Mouse (Mus musculus): ENCODE measurements around the gene Slit3.

Gene Slit3

GRCm38 (mm10) chr11:35468847-35469246, 347.8 kb downstream of the Slit3 start:
- DNase-seq (ENCODE audit: low read depth) = no peak

GRCm38 (mm10) chr11:35469940-35470339, 348.9 kb downstream of the Slit3 start:
- no peak for DNase-seq (ENCODE audit: low read depth)

DNA sequence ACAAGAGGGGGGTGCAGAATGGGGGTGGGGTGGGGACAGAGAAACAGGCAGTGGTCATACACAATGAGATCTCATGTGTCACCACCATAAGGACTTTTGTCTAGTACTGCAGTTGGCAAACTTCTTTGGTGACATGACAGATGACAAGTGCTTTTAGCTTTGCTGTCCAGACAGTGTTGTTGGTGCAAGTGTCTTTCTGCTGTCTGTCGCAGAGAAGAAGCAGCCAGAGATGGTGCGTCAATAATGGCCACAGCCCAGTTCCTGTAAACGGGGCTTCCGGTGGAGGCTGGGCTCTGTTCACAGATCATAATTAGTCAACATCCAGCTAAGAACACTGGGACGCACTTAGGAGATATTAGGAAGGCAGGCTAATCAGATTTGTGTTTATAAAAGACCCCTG, 349.8 kb downstream of the Slit3 start:
- DNase-seq (ENCODE audit: low read depth) = no peak

GRCm38 (mm10) chr11:35472842-35473616, 352.0 kb downstream of the Slit3 start:
- no peak for DNase-seq (ENCODE audit: low read depth)

DNA sequence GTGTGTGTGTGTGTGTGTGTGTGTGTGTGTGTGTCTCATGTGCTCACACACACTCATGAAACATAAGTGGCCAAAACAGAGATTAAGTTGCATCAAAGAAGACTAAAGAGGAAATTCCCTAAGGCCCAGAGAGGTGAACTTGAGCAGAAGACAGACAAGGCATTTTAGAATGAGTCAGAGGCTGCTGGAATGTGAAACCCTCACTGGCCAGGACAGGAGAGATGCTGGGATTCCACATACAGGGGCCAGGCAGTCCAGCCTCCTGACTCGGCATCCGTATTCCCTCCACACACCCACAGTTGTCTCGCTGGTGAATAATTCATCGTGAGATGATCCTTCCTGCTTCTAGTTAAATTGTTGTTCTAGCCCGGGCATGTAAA, 352.6 kb downstream of the Slit3 start:
- DNase-seq (ENCODE audit: low read depth) = no peak

- DNase-seq (ENCODE audit: low read depth) = no peak
These were observed 359.1 kb downstream of the Slit3 start for GRCm38 (mm10) chr11:35480146-35480545.

DNA sequence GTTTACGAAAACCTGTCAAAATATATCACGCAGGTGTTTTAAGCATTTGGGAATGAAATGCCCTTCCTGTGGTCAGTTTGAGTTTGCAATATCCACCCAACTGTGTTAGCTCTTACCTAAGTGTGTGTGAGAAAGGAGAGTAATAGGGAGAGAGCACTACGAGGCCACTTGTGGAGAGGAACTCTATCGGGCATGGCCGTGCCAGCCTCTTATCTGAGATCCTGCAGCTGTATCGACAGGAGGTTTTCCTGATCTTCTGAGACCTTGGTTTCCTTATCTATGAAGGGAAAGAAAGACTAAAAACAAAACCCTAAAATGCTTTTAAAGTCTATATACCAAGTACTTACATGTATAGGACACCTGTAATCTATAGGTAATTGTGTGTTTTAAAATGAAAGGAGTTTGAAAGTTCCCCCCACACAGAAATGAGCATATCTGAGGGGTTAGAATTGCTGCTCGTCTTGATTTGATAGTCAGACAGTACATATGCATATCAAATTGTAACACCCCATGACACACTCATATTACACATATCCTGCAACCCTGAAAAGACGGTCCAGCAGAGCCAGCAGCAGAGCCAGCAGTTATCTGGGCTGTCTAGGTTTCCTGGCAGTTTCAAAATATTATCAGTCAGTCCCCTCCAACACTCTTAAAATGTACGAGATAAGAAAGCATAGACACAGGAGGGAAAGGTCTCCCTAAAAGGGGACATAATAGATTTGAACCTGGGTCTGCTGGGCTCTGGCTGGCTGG, 360.8 kb downstream of the Slit3 start:
- DNase-seq (ENCODE audit: low read depth) = peak; percentile 20

GRCm38 (mm10) chr11:35487966-35488365, 366.9 kb downstream of the Slit3 start:
- DNase-seq (ENCODE audit: low read depth) = no peak

DNA sequence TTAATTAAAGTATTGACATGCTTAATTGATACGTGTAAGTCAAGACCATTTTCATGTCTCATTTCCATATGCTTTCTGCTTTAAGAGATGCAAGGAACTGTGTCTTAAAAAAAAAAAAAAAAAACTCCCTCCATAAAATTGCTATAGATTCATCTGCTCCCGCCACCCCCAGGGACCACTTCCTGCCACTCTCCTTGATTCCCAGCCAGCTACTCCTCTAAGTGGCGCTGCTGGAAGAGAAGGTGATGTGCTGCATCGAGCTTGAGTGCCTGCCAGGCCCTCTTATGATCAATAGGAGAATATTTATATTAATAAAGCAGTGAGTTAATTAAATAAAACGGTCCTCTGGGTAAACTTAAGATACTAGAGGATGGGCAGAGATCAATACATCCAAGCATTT, 370.7 kb downstream of the Slit3 start:
- DNase-seq (ENCODE audit: low read depth) = no peak

DNA sequence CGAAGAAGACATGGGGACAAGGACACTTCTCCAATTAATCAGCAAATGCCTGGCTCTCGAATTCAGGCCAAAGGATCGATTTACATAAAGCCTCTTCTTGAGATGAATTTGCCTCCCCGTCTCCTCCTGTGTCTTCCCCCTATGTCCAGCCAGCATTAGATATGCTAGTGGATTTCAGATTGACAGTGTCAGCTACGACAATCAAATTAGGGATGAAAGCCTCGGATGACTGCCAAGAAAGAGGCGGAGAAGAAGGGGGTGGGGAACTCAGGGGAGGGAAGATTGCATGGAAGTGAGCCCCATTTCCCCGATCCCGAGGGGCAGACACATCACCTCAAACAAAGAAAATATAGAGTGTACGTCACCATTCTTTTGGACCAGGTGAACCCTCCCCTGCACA, 375.9 kb downstream of the Slit3 start:
- DNase-seq (ENCODE audit: low read depth) = no peak

DNA sequence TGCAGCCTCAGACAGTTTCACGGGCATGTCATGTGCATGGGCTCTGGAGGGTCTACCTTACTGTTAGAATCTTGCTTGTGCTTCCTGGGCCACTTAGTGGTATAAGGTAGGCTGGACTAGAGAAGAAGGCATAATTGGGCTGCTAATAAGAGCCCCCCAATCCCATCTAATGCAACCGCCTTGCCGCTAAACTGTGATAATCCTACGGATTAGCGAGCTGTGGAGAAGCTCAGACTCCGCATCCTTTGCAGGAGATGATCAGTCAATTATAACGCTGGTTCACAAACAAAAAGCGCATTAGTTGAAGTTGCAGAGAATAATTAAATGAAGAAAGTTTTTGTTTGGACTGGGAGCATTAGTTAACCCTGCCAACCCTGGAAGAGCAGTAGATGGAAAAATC, 376.9 kb downstream of the Slit3 start:
- DNase-seq (ENCODE audit: low read depth) = no peak

DNA sequence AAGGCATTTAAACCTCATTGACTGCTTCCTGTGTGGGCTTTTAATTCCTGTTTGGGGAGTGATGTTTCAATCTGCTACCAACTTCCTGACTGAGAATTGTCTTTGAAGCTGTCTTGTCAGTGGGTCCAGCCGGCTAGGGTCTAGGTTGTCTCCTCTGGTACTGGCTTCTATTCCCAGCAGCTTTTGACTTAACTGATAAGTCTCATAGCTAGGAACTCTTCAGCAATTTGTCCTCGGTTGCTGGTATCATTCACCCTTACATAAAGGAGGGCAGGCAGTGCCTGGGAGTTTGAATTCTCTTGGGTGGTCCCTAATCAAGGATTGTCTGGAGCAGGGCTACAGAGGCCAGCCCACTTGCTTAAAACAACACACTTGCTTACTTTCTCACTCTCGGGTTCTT, 381.1 kb downstream of the Slit3 start:
- no peak for DNase-seq (ENCODE audit: low read depth)

DNA sequence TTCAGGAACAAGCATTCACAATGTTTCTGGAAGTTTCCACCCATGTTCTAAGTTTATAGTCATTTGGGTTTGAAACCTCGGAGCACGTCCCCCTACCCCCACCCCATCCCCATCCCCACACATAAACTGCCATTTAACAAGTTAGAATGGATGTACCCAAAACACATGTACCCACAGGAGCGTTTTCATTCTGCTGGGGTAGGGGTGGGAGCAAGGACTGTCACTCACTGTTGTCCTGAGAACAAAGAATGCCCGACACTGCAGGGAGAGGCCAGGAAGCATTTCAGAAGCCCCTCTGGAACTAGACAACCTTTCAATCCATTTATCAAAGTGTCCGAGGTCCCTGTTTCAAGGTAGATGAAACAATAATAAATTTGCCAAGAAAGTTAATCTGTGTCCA, 383.0 kb downstream of the Slit3 start:
- DNase-seq (ENCODE audit: low read depth) = no peak

DNA sequence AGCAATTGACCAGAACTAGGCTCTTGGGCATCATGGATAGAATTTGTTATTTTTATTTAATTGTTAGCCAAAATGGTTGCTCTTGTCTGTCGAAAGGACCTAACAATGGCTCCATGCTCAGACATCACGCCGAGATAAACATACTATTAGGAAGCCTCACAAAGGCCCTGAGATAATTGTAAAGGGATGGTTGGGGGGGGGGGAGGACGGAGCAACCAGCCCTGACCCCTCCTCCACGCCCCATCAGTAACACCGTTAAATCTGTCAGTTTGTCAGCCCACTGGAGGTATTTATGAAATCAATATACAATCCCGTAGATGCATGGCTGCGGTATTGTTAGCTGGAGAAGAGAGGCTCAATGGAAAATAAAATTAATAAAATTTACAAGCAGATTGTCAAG, 383.9 kb downstream of the Slit3 start:
- no peak for DNase-seq (ENCODE audit: low read depth)

- no peak for DNase-seq (ENCODE audit: low read depth)
These were observed 384.3 kb downstream of the Slit3 start for GRCm38 (mm10) chr11:35505316-35505715.

GRCm38 (mm10) chr11:35505817-35506216, 384.8 kb downstream of the Slit3 start:
- DNase-seq (ENCODE audit: low read depth) = no peak

GRCm38 (mm10) chr11:35507781-35508390, 386.9 kb downstream of the Slit3 start:
- no peak for DNase-seq (ENCODE audit: low read depth)

DNA sequence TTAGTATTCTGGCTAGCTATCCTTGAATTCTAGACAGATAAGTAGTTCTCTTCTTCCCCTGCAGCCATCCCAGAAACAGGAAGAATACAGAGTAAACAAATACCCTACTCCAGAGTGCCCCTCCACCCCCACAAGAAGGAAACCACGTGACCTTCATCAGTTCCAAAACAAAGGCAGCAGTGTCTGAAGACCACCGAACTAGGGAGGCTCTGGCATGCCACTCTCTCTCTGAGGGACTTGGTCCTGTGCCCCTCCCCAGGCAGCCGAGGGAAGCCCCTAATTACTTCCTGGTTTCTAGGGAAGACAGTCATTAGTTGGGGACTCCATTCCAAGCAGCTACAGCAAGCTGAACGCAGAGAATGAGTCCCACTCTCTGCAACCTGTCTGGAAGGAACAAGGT, 391.7 kb downstream of the Slit3 start:
- no peak for DNase-seq (ENCODE audit: low read depth)

- no peak for DNase-seq (ENCODE audit: low read depth)
These were observed 392.3 kb downstream of the Slit3 start for GRCm38 (mm10) chr11:35513343-35513742.

- no peak for DNase-seq (ENCODE audit: low read depth)
These were observed 401.9 kb downstream of the Slit3 start for GRCm38 (mm10) chr11:35522802-35523452.

DNA sequence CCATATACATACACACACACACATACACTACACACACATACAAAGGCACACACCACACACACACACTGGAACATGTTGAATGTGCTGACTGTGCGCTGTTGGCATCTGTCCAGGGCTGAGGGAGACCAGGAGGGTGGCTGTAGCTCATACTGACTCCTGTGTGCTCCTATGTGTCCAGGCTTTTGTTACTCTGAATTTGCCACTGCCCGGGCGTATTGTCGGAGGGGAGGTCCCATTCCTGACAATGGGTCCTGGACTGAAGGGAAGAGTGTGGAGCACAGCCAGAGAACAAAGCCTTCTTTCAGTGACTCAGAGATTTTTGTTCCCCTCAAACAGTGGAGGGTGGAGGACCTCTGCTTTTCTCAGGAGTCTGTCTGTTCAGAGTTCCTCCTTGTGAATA, 402.7 kb downstream of the Slit3 start:
- no peak for DNase-seq (ENCODE audit: low read depth)

- DNase-seq (ENCODE audit: low read depth) = no peak
These were observed 405.3 kb downstream of the Slit3 start for GRCm38 (mm10) chr11:35526219-35526762.

All from c-Kit-positive CD71-positive TER-119-negative erythroid progenitor cells, embryonic 14.5 days (primary cell).